Mouse (Mus musculus) megakaryocyte progenitor cell, adult 5-6 weeks (primary cell): Measurements from ENCODE around the gene 1700010I14Rik. TPM values are rescaled to one million over a fixed set of nuclear protein-coding genes. Genes with fewer than 3 reads are reported as not detected.

Experiments
- ATAC-seq: replicated peaks from 2 replicates; pipeline ENCODE4 v1.8.0; 2016; ENCODE audit warnings: mild to moderate bottlenecking, moderate TSS enrichment, inconsistent platforms; ENCODE audit not compliant: poor library complexity
- total RNA-seq, 2 experiments: library from RNA; stranded (forward) in 1 of 2; stranded (reverse) in 1 of 2; fragments of 157-497, 149-512 nt in 1 of 2; fragments of 200-1000 nt in 1 of 2; gene quantifications; 2 replicates each; pipeline versions ENCODE4 v1.2.3 to v1.2.4; 2015 to 2017

The 1700010I14Rik gene
- total RNA-seq, 2 experiments from 2014 or later, result 4.0 to 5.2 TPM

DNA sequence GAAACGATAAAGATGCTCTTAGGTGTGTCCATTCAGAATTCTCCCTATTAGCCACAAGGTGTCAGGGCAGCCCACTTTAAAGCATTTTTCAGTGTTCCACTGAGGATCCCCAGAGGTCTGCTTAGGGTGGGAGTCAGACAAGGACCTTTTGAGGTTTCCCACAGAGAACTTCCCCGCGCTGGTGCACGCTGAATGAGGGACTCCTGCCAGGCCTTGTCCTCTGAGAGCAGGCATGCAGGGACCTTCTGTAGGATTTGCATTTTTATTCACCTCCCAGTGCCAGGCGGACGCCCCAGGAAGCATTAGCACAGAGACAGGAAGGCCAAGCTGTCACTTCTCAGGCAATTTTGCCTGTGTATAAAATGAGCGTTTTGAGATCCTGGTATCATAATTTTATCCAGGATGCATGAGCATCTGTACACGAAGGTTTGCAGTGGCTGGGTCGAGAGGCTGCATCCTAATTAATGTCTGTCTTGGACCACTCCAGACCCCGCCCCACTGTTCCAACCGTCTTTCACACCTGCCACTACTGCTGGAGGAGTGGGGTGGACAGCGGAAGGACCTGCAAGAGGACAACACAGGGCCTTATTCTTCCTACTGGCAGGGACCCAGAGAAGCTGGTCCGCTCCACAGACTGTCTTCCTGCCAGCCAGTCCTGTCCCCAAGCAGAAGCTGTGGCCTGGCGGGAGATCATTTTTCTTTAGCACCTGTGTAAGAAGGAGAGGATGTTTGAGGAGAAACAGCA is 35.2 kb downstream of the 1700010I14Rik start:
- no peak for ATAC-seq

DNA sequence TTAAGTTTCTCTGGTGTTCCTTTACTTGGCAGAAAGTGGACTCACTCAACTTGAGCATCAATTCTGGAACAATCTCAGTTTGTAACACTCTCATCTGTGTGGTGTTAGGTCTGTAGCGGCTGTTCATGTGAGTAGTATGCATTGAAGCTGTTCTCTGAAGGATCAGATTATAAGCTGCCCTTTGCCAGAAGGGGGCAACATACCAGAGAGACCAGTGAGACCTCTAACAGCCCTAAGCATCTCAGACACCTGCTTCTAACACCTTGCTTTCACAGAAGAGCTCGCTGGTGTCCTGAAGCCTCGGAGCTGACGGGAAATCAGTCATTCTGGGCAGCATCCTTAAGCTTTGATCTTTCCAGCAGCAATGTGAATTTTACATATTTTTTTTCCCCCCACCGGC is 42.0 kb downstream of the 1700010I14Rik start:
- peak; percentile 32; the same call in 1 of the 2 replicates for ATAC-seq

DNA sequence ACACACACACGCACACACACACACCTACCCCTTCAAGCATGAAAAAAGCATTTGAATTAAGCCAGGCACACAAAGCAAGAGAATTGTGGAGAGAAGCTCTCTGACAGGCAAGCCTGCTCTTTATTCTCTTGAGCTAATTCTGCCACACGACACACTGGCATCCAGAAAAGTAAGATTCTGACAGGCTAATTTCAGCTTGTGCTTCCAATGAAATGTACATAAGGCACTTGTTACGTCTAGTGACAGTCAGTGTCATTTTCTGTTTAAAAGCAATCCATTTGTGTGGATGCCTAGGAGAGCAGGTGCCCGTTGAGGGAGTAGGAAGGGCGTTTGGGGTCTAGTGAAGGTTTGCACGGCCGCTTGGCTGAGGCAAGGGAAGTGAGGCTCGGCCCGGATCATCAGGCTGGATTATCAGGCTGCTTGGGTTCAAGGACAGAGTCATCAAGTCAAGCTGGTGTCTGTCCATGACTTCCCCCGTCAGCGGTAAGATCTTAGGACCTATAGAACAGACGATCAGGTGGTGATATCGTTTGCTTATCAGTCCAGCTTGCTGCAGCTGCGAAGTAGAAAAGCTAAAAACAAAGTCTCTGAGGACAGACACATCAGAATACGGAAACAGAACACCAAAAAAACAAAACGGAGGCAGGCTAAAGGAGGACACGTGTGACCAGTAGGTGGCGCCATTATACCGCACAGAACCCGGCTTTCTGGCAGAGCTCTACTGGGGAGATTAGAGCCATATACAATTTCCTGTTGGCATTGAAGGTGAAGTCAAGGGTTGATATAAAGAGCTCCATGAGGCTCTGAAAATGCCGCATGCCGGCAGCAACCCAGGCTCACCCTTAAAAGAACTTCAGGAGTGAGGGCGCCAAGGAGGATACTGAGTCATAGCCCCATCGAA is 43.4 kb downstream of the 1700010I14Rik start:
- peak; percentile 92 for ATAC-seq

DNA sequence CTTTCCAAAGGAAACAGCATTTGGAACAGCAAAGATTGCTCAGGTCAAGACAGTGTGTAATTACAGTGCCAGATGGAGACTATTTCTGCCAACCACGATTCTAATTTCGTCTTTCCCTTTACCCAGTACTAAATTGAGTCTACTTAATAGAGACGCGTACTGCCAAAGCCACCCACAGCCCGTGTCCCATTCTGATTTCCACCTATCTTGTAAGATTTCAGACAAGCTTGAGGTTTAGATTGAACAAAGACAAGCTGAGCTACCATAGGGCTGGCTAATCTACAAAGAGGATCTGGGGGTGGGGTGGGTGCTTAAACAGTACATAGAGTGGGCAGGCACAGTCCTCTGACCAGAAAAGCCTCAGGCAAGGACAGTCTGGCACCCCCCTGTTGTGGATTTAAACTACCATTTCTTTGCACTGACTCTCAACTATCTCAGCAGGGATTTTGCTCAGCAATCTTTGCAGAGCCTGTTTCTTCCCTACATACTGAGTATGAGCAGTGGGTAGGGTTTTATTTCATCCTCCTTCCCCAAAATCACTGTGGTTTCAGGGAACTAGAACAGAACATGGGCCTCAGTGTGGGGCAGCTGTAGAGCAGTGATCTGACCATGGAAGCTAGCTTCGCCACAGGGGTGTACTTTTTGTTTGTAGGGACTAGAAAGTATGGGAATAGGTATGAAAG is 44.4 kb downstream of the 1700010I14Rik start:
- no peak for ATAC-seq

DNA sequence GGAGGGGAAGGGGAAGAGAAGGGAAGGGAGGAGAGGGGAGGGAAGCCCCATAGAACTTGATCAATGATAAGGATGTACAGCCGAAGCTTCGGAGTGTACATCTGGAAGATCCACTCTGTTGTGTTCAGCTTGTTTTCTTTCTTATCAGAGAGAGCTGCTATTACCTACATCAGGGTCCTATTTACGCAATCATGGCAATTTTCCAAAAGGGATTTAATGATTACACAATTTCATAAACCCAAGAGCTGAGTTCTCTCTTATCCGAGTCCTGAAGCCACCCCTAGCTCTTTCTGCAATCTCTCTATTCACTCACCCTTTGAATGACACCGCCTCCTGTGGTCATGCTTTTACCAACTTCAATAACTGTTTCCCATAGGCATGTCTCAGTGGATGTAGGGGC is 45.4 kb downstream of the 1700010I14Rik start:
- no peak for ATAC-seq

DNA sequence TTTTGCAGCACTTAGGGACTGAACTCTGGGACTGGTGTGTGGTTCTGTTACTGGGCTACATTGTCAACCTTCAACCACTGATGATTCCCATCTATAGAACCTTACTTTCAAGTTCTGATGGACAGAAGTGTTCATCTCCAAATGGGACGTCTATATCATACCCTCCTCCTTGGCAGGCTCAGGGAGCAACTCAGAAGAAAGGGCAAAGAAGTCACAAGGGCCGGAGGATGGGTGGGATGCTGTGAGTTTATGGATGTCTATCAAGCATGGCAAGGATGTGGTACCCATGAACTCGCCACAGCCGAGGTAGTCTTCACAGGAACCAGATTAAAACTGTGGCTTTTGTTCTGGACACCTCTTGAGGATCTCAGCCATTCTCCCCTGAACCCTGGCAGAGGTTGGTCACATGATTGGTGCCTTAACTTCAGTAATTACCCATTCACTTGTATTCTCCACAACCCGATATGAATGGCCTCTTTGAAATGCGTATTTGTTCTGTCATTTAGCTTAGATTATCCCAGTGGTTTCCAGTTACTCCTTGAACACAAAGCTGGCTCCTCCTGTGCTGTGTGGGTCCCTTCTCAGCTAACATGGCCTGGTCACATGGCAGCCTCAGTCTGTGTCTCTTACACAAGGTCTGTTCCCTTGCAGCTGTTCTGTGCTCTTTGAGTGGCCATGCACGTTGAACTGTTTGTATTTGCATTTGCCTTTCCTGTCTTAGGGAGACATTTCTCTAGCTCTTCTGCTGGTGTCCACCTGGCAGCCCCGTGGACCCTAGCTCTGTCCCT is 47.6 kb downstream of the 1700010I14Rik start:
- no peak for ATAC-seq

DNA sequence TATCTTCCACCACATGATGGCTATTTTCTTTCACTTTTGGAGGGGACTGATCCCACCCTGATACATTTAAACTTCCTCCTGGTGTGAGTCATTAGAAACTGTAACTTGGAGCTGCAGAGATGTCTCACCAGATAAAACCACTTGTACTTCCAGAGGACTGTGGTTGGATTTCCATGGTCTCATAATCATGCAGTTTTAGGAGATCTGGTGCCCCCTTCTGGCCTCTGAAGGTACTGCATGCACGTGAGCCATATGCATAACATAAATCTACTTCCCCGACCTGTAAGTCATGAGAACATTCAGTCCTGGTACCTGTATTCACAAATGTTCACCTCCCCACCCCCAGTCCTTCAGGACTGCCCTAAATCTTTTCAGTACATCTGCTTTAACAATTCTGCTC is 54.6 kb downstream of the 1700010I14Rik start:
- peak; percentile 77 for ATAC-seq

DNA sequence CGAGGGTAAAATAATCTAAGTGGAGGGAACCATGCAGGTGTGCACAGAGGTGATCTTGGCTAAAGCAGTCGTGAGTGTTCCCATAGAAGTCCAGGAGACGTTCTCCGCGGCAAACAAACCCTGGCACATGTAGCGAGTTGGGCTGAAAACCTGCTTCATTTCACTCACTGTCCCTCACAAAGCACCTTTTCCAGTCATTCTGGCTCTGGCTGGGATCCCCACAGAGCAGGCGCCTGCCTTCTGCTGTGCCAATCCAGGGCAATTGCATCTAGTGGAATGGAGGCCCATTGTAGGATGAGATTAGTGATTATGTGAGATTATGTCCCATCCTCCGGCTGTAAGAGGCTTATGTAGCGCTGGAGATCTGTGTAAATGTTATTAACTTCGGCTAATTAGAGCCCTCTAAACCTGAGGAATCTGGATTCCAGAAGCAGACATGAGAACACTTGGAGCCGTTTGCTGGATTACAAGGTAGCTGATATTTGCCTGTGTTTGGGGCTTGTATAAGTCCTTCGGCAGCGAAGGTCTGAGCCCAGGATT is 64.4 kb downstream of the 1700010I14Rik start:
- ATAC-seq, result no peak

DNA sequence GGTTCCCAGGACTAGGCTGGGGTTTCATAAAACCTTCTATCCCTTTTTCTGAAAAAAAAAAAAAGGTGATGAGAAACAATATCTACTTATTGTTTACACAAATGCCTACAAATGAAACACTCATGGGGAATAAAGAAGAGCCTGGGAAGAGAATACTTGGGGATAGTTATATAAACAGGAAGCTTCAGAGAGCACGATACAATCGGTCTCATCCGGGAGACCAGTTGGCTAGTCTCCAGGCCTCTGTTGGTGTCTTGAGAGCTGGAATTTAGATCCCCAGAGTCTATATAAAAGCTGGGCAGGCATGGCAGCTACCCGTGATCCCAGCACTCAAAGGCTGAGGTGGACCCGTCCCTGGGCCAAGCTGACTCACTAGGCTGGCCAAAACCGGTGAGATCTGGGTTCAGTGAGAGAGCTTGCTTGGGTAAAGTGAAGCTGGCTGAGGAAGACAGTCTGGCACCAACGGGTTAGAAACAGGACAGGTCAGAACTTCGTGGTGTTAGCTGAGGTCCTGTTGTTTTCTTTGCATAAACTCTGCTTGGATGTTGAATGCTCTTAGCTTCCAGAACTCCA is 71.3 kb downstream of the 1700010I14Rik start:
- no peak for ATAC-seq
